Mouse (Mus musculus) lung, adult 2 months (tissue): Measurements from ENCODE around the gene Tmem80.

Source experiments
- CTCF ChIP-seq: fragments of 200-500 bp; IDR thresholded peaks from 2 replicates; pipeline ENCODE4 v1.5.1; 2011; ENCODE audit warnings: mild to moderate bottlenecking, low read length, control low read depth; ENCODE audit not compliant: insufficient read depth
- POLR2A ChIP-seq: fragments of 200-500 bp; IDR thresholded peaks from 2 replicates; pipeline ENCODE4 v1.6.1; 2011; ENCODE audit warnings: low read depth, mild to moderate bottlenecking, control low read depth, low read length, borderline replicate concordance; ENCODE audit errors: extremely low read depth

- TF ChIP-seq CTCF: no peak
- TF ChIP-seq POLR2A: no peak
These were observed 44.8 kb upstream of the Tmem80 start for GRCm38 (mm10) chr7:141282756-141283155.
